9 mouse cellular contexts compared by ENCODE assay signal in genomic region chr7:24441785-24442184, GRCm38 (mm10). TPM values are rescaled to one million over a fixed set of nuclear protein-coding genes. Genes with fewer than 3 reads are reported as not detected.
DNase-seq lines count a peak whose midpoint lies in the region; ATAC-seq lines count a peak whose summit lies in the region.
"Had no signal": no experiment of that assay in that cellular context is flagged by ENCODE, and none has a peak within 500 bp of the region (broad histone marks: within the 10 kb centered on the region; RNA-seq: fewer than 3 reads in every experiment).

No protein-coding gene starts in this region.

- no peak overlapping the region for H3K9ac ChIP-seq in limb, embryonic 11.5 days (ENCODE audit: low read length)
- H3K9ac ChIP-seq: neural tube, embryonic 13.5 days had no signal

- WGBS in limb, embryonic 11.5 days, result 9% methylated on average over 1 of the region's 1 CpGs

- H3K9me3 ChIP-seq in limb, embryonic 11.5 days (ENCODE audit: control insufficient read depth, low read length), result no peaks in the 10 kb centered on the region; the same call in 1 of the 2 replicates
- H3K9me3 ChIP-seq: neural tube, embryonic 13.5 days had no signal

- no peak overlapping the region for H3K4me3 ChIP-seq in limb, embryonic 11.5 days (ENCODE audit: low read depth, low read length)
- H3K4me3 ChIP-seq: neural tube, embryonic 13.5 days had no signal

- H3K4me1 ChIP-seq in limb, embryonic 11.5 days (ENCODE audit: control insufficient read depth, insufficient read depth, low read length), result no peaks in the 10 kb centered on the region
- H3K4me1 ChIP-seq: neural tube, embryonic 13.5 days had no signal

- no peaks in the 10 kb centered on the region for H3K27me3 ChIP-seq in limb, embryonic 11.5 days (ENCODE audit: control insufficient read depth, insufficient read depth, low read length)
- H3K27me3 ChIP-seq: neural tube, embryonic 13.5 days had no signal

- intact Hi-C loops in heart, postnatal 25 days (cut with DNase I), result loop anchor here (1.0 kb wide), 1 partner anchor 32 kb away; no protein-coding TSS in a partner anchor

- peak; percentile 42 for DNase-seq in left cerebral cortex, adult 11 months (ENCODE audit: low spot score)
- no peak for DNase-seq in left cerebral cortex, adult 8-10 months (ENCODE audit: low spot score in 2 of 2)
- DNase-seq in Muller cell, postnatal 12 days (ENCODE audit: inconsistent ontology term), result peak; percentile 52
- DNase-seq in cerebellum, postnatal 14 days, result peak; percentile 71 to 82
- peak; percentile 31 for DNase-seq in heart, postnatal 25 days (ENCODE audit: low spot score)
- DNase-seq in limb, embryonic 11.5 days (ENCODE audit: low spot score), result peak; percentile 71
- peak; percentile 64 to 85 for DNase-seq in natural killer cell, adult 2 months (ENCODE audit: low spot score in 2 of 2)
- DNase-seq in thymus, postnatal 4 days, result peak; percentile 86

- H3K36me3 ChIP-seq in limb, embryonic 11.5 days (ENCODE audit: control insufficient read depth, insufficient read depth, low read length), result no peaks in the 10 kb centered on the region
- H3K36me3 ChIP-seq: neural tube, embryonic 13.5 days had no signal

- ATAC-seq in limb, embryonic 11.5 days (ENCODE audit: insufficient number of reproducible peaks, low FRiP score, low TSS enrichment, low read depth), result no peak

- no peak overlapping the region for H3K27ac ChIP-seq in limb, embryonic 11.5 days (replicated peaks; ENCODE audit: low read depth, low read length)
- H3K27ac ChIP-seq: neural tube, embryonic 13.5 days had no signal

- no peak overlapping the region for H3K4me2 ChIP-seq in limb, embryonic 11.5 days (ENCODE audit: low read depth, severe bottlenecking)
- H3K4me2 ChIP-seq: neural tube, embryonic 13.5 days had no signal

RNA-seq across cellular contexts. Expression of gene Irgc1, which starts 10.3 kb away (rescaled TPM):
- total RNA-seq in left cerebral cortex, adult 8-10 months (2022), result under 1 TPM in 1 of 4 experiments, not detected in 3; 0.21 TPM
- not detected for total RNA-seq in heart, postnatal 25 days (2021)
- polyA plus RNA-seq in limb, embryonic 11.5 days (2014; fragmentation: Nextera tagmentation; extraction: Ambion mirVana), result not detected in 2 replicates
- polyA plus RNA-seq: neural tube, embryonic 13.5 days had no signal

RNA-seq across cellular contexts. Expression of gene Plaur, which starts 20.5 kb away (rescaled TPM):
- 1 to 10 TPM in 2 of 4 experiments, under 1 TPM in 2; 0.72 to 4.6 (median 2.1) TPM for total RNA-seq in left cerebral cortex, adult 8-10 months (2022)
- total RNA-seq in heart, postnatal 25 days (2021), result 1 to 10 TPM; 2.1 to 2.2 TPM
- 2.1 and 2.3 TPM in 2 replicates for polyA plus RNA-seq in limb, embryonic 11.5 days (2014; fragmentation: Nextera tagmentation; extraction: Ambion mirVana)

RNA-seq across cellular contexts. Expression of gene Cadm4, which starts 40.0 kb away (rescaled TPM):
- 100 to 1,000 TPM; 215 to 253 (median 239) TPM for total RNA-seq in left cerebral cortex, adult 8-10 months (2022)
- total RNA-seq in heart, postnatal 25 days (2021), result 10 to 100 TPM; 13.1 to 13.9 TPM
- polyA plus RNA-seq in limb, embryonic 11.5 days (2014; fragmentation: Nextera tagmentation; extraction: Ambion mirVana), result 1.9 and 2.2 TPM in 2 replicates

RNA-seq across cellular contexts. Expression of gene Smg9, which starts 42.4 kb away (rescaled TPM):
- 10 to 100 TPM; 40.2 to 47.7 (median 43.4) TPM for total RNA-seq in left cerebral cortex, adult 8-10 months (2022)
- total RNA-seq in heart, postnatal 25 days (2021), result 1 to 10 TPM; 7.6 TPM
- 20.2 and 22.1 TPM in 2 replicates for polyA plus RNA-seq in limb, embryonic 11.5 days (2014; fragmentation: Nextera tagmentation; extraction: Ambion mirVana)

Comparison
In these comparisons a context has a peak if more than half of its experiments do, and no peak if none do; other contexts are left out.
1. DNase-seq: peak in left cerebral cortex, adult 11 months (single experiment), Muller cell, postnatal 12 days (single experiment), cerebellum, postnatal 14 days (2 of 2), heart, postnatal 25 days (single experiment), limb, embryonic 11.5 days (single experiment), natural killer cell, adult 2 months (2 of 2) and thymus, postnatal 4 days (single experiment); none in left cerebral cortex, adult 8-10 months (0 of 2).
2. RNA of gene Cadm4, which starts 40.0 kb away (total RNA-seq): 215 to 253 TPM in left cerebral cortex, adult 8-10 months; 13.1 to 13.9 TPM in heart, postnatal 25 days; every median in the first group is over 10 times any median in the second.